Mouse (Mus musculus) intestine, embryonic 16.5 days (tissue): Measurements from ENCODE around the gene Hsd17b14. TPM values are rescaled to one million over a fixed set of nuclear protein-coding genes. Genes with fewer than 3 reads are reported as not detected.

Experiments
- ATAC-seq: fragments of 200-750 bp; cut with Nextera tagmentation; 2 replicates; pipeline ENCODE4 v1.8.0; 2017; ENCODE audit warnings: moderate TSS enrichment, moderate library complexity
- H3K27ac ChIP-seq: fragments of 300-500 bp; sonication (generic); 2 replicates; pipeline ENCODE4 v1.5.1; 2014; ENCODE audit warnings: mild to moderate bottlenecking, low read length
- H3K27me3 ChIP-seq: fragments of 300-500 bp; sonication (generic); replicated peaks from 2 replicates; pipeline ENCODE4 v1.6.1; 2014; ENCODE audit warnings: low read length, control low read depth, mixed read lengths; ENCODE audit not compliant: control insufficient read depth, insufficient read depth
- H3K36me3 ChIP-seq: fragments of 300-500 bp; sonication (generic); 2 replicates; pipeline ENCODE4 v1.6.1; 2014; ENCODE audit warnings: low read length, control low read depth; ENCODE audit not compliant: control insufficient read depth, insufficient read depth
- H3K4me1 ChIP-seq: fragments of 300-500 bp; sonication (generic); 2 replicates; pipeline ENCODE4 v1.6.1; 2014; ENCODE audit warnings: low read length, control low read depth, mixed read lengths; ENCODE audit not compliant: control insufficient read depth, insufficient read depth
- H3K4me2 ChIP-seq: fragments of 300-500 bp; sonication (generic); 2 replicates; pipeline ENCODE4 v1.6.1; 2014; ENCODE audit warnings: low read depth, low read length, control low read depth
- H3K4me3 ChIP-seq: fragments of 300-500 bp; sonication (generic); 2 replicates; pipeline ENCODE4 v1.5.1; 2014; ENCODE audit warnings: mild to moderate bottlenecking, low read length
- H3K9ac ChIP-seq: fragments of 300-500 bp; sonication (generic); 2 replicates; pipeline ENCODE4 v1.6.1; 2014; ENCODE audit warnings: low read depth, low read length
- H3K9me3 ChIP-seq: fragments of 300-500 bp; sonication (generic); 2 replicates; pipeline ENCODE4 v1.6.1; 2016; ENCODE audit warnings: low read length, control low read depth; ENCODE audit not compliant: control insufficient read depth
- WGBS: fragments of 180-500 bp; shearing (Covaris S2); extraction: QIAGEN DNeasy Blood & Tissue Kit; methylation state at CpG from one replicate; pipeline ENCODE4 v1.1.7; 2014; 5-methylcytosine and 5-hydroxymethylcytosine counted together
- polyA plus RNA-seq: library from polyadenylated mRNA; unstranded; fragments of >200 nt; fragmentation: Nextera tagmentation; extraction: Ambion mirVana; gene quantifications from 2 replicates; pipeline ENCODE4 v1.2.1, GENCODE M21; 2015

Hsd17b14 gene
- polyA plus RNA-seq, 1 experiment from 2014 or later: 3.3 TPM

- Histone ChIP-seq H3K9ac (peak overlapping the region; percentile 17; the same call in 1 of the 2 replicates), H3K27ac (no peak overlapping the region), H3K4me2 (peak overlapping the region; percentile 41; the same call in 1 of the 2 replicates)
Observed at GRCm38 (mm10) chr7:45560843-45561623, 6.3 kb downstream of the Hsd17b14 start.

GRCm38 (mm10) chr7:45561624-45562520, 7.2 kb downstream of the Hsd17b14 start:
- Histone ChIP-seq H3K36me3 (no peaks in the 10 kb centered on the region), H3K4me3 (peak overlapping the region; percentile 2; the same call in 1 of the 2 replicates), H3K9me3 (no peaks in the 10 kb centered on the region), H3K4me1 (peaks cover 14% of the 10 kb centered on the region), H3K27me3 (no peaks in the 10 kb centered on the region), H3K9ac (peak overlapping the region; percentile 17; the same call in 1 of the 2 replicates), H3K27ac (peak overlapping the region; percentile 39; the same call in 1 of the 2 replicates), H3K4me2 (peak overlapping the region; percentile 41)
- ATAC-seq: peak; percentile 67
- WGBS: 42% methylated on average over 12 of the region's 12 CpGs

More at GRCm38 (mm10) chr7:45560843-45561623, 6.3 kb downstream of the Hsd17b14 start:
- Histone ChIP-seq H3K9me3 (no peaks in the 10 kb centered on the region), H3K27me3 (no peaks in the 10 kb centered on the region), H3K4me3 (no peak overlapping the region), H3K36me3 (no peaks in the 10 kb centered on the region), H3K4me1 (peaks cover 14% of the 10 kb centered on the region)
- 24% methylated on average over 17 of the region's 17 CpGs for WGBS
- peak; percentile 49; the same call in 1 of the 2 replicates for ATAC-seq

- ATAC-seq: no peak
- H3K36me3 ChIP-seq: no peaks in the 10 kb centered on the region
- WGBS: 63% methylated on average over 2 of the region's 2 CpGs
- no peak overlapping the region for H3K27ac ChIP-seq
- H3K9me3 ChIP-seq: no peaks in the 10 kb centered on the region
- H3K4me2 ChIP-seq: no peak overlapping the region
- no peaks in the 10 kb centered on the region for H3K27me3 ChIP-seq
- no peak overlapping the region for H3K9ac ChIP-seq
- peaks cover 16% of the 10 kb centered on the region for H3K4me1 ChIP-seq
- H3K4me3 ChIP-seq: no peak overlapping the region
Observed at GRCm38 (mm10) chr7:45564811-45565210, 10.1 kb downstream of the Hsd17b14 start.

- no peaks in the 10 kb centered on the region for H3K27me3 ChIP-seq
- no peak for ATAC-seq
- WGBS: 94% methylated on average over 9 of the region's 9 CpGs
- no peaks in the 10 kb centered on the region for H3K36me3 ChIP-seq
- H3K9ac ChIP-seq: no peak overlapping the region
- H3K9me3 ChIP-seq: no peaks in the 10 kb centered on the region
- peaks cover 19% of the 10 kb centered on the region for H3K4me1 ChIP-seq
- H3K4me3 ChIP-seq: no peak overlapping the region
- no peak overlapping the region for H3K4me2 ChIP-seq
- no peak overlapping the region for H3K27ac ChIP-seq
Observed at GRCm38 (mm10) chr7:45565446-45565845, 10.8 kb downstream of the Hsd17b14 start.

GRCm38 (mm10) chr7:45567112-45567779, 12.6 kb downstream of the Hsd17b14 start:
- no peaks in the 10 kb centered on the region for H3K9me3 ChIP-seq
- ATAC-seq: no peak
- 0 out of 2 replicates have a peak overlapping the region, but pooled peaks have one; percentile 6 for H3K9ac ChIP-seq
- no peaks in the 10 kb centered on the region for H3K27me3 ChIP-seq
- 72% methylated on average over 8 of the region's 8 CpGs for WGBS
- H3K4me3 ChIP-seq: no peak overlapping the region
- H3K4me1 ChIP-seq: peaks cover 23% of the 10 kb centered on the region
- no peaks in the 10 kb centered on the region for H3K36me3 ChIP-seq
- H3K27ac ChIP-seq: peak overlapping the region; percentile 82
- H3K4me2 ChIP-seq: no peak overlapping the region

- H3K36me3 ChIP-seq: no peaks in the 10 kb centered on the region
- 0% methylated on average over 24 of the region's 24 CpGs for WGBS
- peaks cover 25% of the 10 kb centered on the region for H3K4me1 ChIP-seq
- peak overlapping the region; percentile 40 for H3K4me3 ChIP-seq
- H3K9ac ChIP-seq: peak overlapping the region; percentile 55
- H3K4me2 ChIP-seq: peak overlapping the region; percentile 56
- H3K9me3 ChIP-seq: no peaks in the 10 kb centered on the region
- H3K27me3 ChIP-seq: no peaks in the 10 kb centered on the region
- ATAC-seq: peak; percentile 98
- peak overlapping the region; percentile 89 for H3K27ac ChIP-seq
Observed at GRCm38 (mm10) chr7:45567780-45568516, 13.3 kb downstream of the Hsd17b14 start.

- ATAC-seq: peak; percentile 41
- 75% methylated on average over 10 of the region's 10 CpGs for WGBS
Observed at GRCm38 (mm10) chr7:45568601-45569473, 14.1 kb downstream of the Hsd17b14 start.

More at GRCm38 (mm10) chr7:45568601-45569473, 14.1 kb downstream of the Hsd17b14 start:
- Histone ChIP-seq H3K27ac (peak overlapping the region; percentile 89), H3K4me3 (peak overlapping the region; percentile 40), H3K4me1 (peaks cover 28% of the 10 kb centered on the region), H3K9ac (peak overlapping the region; percentile 38; the same call in 1 of the 2 replicates), H3K9me3 (no peaks in the 10 kb centered on the region), H3K27me3 (no peaks in the 10 kb centered on the region), H3K36me3 (no peaks in the 10 kb centered on the region), H3K4me2 (peak overlapping the region; percentile 56)
